Mouse (Mus musculus): ENCODE measurements at regions not wholly inside any gene's neighbourhood (a gene's known extent, or its start where the extent isn't known, plus 50 kb on each side); places are given as distances from the start of the nearest gene placed in this dataset.
A peak's percentile ranks its signal among the peaks of the same experiment; 100 is the strongest.
"Not testable (repeated sequence)": the region's sequence is repeated elsewhere in the genome, so short reads cannot be mapped to it uniquely, and the experiment has no call there.

GRCm38 (mm10) chr5:82024126-82024525 is 1004.2 kb downstream of the Adgrl3 start:
- no peaks in the 10 kb centered on the region for H3K4me1 ChIP-seq (ENCODE audit: control insufficient read depth, insufficient read depth)
- TF ChIP-seq CTCF (IDR thresholded peaks at IDR 0.05; ENCODE audit: low read depth) (no peak), EP300 (IDR thresholded peaks at IDR 0.05; ENCODE audit: low read depth) (no peak)
- no peaks in the 10 kb centered on the region for H3K36me3 ChIP-seq (replicated peaks; ENCODE audit: control insufficient read depth, insufficient read depth, low read length)
- no peak overlapping the region for H3K4me3 ChIP-seq (ENCODE audit: low read depth, low read length)
- ATAC-seq (ENCODE audit: insufficient read depth, low read depth) (no peak), DNase-seq (ENCODE audit: low spot score) (no peak)
- WGBS = 62% methylated on average over 4 of the region's 4 CpGs
- no peak overlapping the region for H3K4me2 ChIP-seq (ENCODE audit: low read depth, low read length)
- no peak overlapping the region for H3K9ac ChIP-seq (replicated peaks; ENCODE audit: low read depth, low read length)
- no peaks in the 10 kb centered on the region for H3K9me3 ChIP-seq (replicated peaks; ENCODE audit: control insufficient read depth, low read length)
- no peak overlapping the region for H3K27ac ChIP-seq (ENCODE audit: low read depth)
- no peaks in the 10 kb centered on the region for H3K27me3 ChIP-seq (ENCODE audit: control insufficient read depth, insufficient read depth, low read length)

GRCm38 (mm10) chr5:82034776-82035175 is 1014.8 kb downstream of the Adgrl3 start:
- no peak overlapping the region for H3K4me3 ChIP-seq (ENCODE audit: low read depth, low read length)
- DNase-seq (ENCODE audit: low spot score) = no peak
- ATAC-seq (ENCODE audit: insufficient read depth, low read depth) = no peak

GRCm38 (mm10) chr5:82046106-82046505 is 1026.2 kb downstream of the Adgrl3 start:
- no peak overlapping the region for H3K4me3 ChIP-seq (ENCODE audit: low read depth, low read length)
- no peak overlapping the region for H3K4me2 ChIP-seq (ENCODE audit: low read depth, low read length)
- 64% methylated on average over 2 of the region's 2 CpGs for WGBS
- DNase-seq (ENCODE audit: low spot score) (no peak), ATAC-seq (ENCODE audit: insufficient read depth, low read depth) (no peak)
- TF ChIP-seq EP300 (IDR thresholded peaks at IDR 0.05; ENCODE audit: low read depth) (no peak), CTCF (IDR thresholded peaks at IDR 0.05; ENCODE audit: low read depth) (no peak)
- H3K9me3 ChIP-seq (replicated peaks; ENCODE audit: control insufficient read depth, low read length) = no peaks in the 10 kb centered on the region
- H3K4me1 ChIP-seq (ENCODE audit: control insufficient read depth, insufficient read depth) = no peaks in the 10 kb centered on the region
- H3K27me3 ChIP-seq (ENCODE audit: control insufficient read depth, insufficient read depth, low read length) = no peaks in the 10 kb centered on the region
- no peaks in the 10 kb centered on the region for H3K36me3 ChIP-seq (replicated peaks; ENCODE audit: control insufficient read depth, insufficient read depth, low read length)
- H3K27ac ChIP-seq (ENCODE audit: low read depth) = no peak overlapping the region
- H3K9ac ChIP-seq (replicated peaks; ENCODE audit: low read depth, low read length) = no peak overlapping the region

More at GRCm38 (mm10) chr5:82034776-82035175, 1014.8 kb downstream of the Adgrl3 start:
- Histone ChIP-seq H3K27me3 (ENCODE audit: control insufficient read depth, insufficient read depth, low read length) (no peaks in the 10 kb centered on the region), H3K9ac (replicated peaks; ENCODE audit: low read depth, low read length) (no peak overlapping the region), H3K9me3 (replicated peaks; ENCODE audit: control insufficient read depth, low read length) (no peaks in the 10 kb centered on the region), H3K27ac (ENCODE audit: low read depth) (no peak overlapping the region), H3K4me2 (ENCODE audit: low read depth, low read length) (no peak overlapping the region), H3K36me3 (replicated peaks; ENCODE audit: control insufficient read depth, insufficient read depth, low read length) (no peaks in the 10 kb centered on the region), H3K4me1 (ENCODE audit: control insufficient read depth, insufficient read depth) (no peaks in the 10 kb centered on the region)
- TF ChIP-seq EP300 (IDR thresholded peaks at IDR 0.05; ENCODE audit: low read depth) (no peak), CTCF (IDR thresholded peaks at IDR 0.05; ENCODE audit: low read depth) (no peak)
- 71% methylated on average over 7 of the region's 7 CpGs for WGBS

DNA sequence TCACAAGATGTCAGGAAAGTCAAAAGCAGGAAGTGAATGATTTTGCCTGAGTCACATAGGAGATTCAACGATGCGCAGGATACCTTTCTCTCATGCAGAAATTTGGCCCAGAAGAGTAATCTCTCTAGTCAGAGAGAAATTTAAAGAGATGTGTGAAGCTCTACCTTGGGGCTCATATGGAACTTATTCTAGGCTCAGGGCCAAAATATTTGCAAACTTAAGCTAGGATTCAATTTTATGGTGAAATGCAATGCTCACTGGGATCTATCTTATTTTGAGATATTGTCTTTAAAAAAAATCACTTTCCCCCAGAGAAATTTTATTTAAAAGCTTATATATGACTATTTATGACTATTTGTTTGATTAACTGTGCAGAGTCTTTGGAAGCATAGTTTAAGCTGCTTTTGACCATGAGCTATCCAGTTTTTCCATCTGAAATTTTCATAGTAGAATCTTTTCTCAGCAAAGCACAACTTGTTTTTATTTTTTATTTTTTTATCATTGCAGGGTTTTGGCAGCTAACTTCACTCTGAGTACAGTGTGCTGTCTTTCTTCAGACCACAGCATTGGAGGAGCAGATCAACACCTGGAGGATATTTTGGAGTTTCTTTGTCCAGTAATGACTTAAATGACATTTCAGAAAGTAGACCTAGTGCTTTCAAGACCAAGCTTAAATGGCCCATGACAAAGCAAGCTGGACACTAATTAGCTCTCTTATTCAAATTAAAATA is 1039.3 kb downstream of the Adgrl3 start:
- no peaks in the 10 kb centered on the region for H3K27me3 ChIP-seq (ENCODE audit: control insufficient read depth, insufficient read depth, low read length)
- no peaks in the 10 kb centered on the region for H3K36me3 ChIP-seq (replicated peaks; ENCODE audit: control insufficient read depth, insufficient read depth, low read length)
- H3K27ac ChIP-seq (ENCODE audit: low read depth) = no peak overlapping the region
- 84% methylated on average over 2 of the region's 2 CpGs for WGBS
- H3K9me3 ChIP-seq (replicated peaks; ENCODE audit: control insufficient read depth, low read length) = no peaks in the 10 kb centered on the region
- no peak for DNase-seq (ENCODE audit: low spot score)
- no peak overlapping the region for H3K4me2 ChIP-seq (ENCODE audit: low read depth, low read length)
- no peak for ATAC-seq (ENCODE audit: insufficient read depth, low read depth)
- TF ChIP-seq CTCF (IDR thresholded peaks at IDR 0.05; ENCODE audit: low read depth) = no peak
- TF ChIP-seq EP300 (IDR thresholded peaks at IDR 0.05; ENCODE audit: low read depth) = no peak
- no peak overlapping the region for H3K4me3 ChIP-seq (ENCODE audit: low read depth, low read length)
- H3K4me1 ChIP-seq (ENCODE audit: control insufficient read depth, insufficient read depth) = no peaks in the 10 kb centered on the region
- H3K9ac ChIP-seq (replicated peaks; ENCODE audit: low read depth, low read length) = no peak overlapping the region

GRCm38 (mm10) chr5:82060679-82061078 is 1040.7 kb downstream of the Adgrl3 start:
- no peaks in the 10 kb centered on the region for H3K36me3 ChIP-seq (replicated peaks; ENCODE audit: control insufficient read depth, insufficient read depth, low read length)
- H3K27me3 ChIP-seq (ENCODE audit: control insufficient read depth, insufficient read depth, low read length) = no peaks in the 10 kb centered on the region
- no peak overlapping the region for H3K27ac ChIP-seq (ENCODE audit: low read depth)
- no peak overlapping the region for H3K4me3 ChIP-seq (ENCODE audit: low read depth, low read length)
- no peaks in the 10 kb centered on the region for H3K4me1 ChIP-seq (ENCODE audit: control insufficient read depth, insufficient read depth)
- H3K9ac ChIP-seq (replicated peaks; ENCODE audit: low read depth, low read length) = no peak overlapping the region
- no peak for ATAC-seq (ENCODE audit: insufficient read depth, low read depth)
- TF ChIP-seq EP300 (IDR thresholded peaks at IDR 0.05; ENCODE audit: low read depth) (no peak), CTCF (IDR thresholded peaks at IDR 0.05; ENCODE audit: low read depth) (peak; percentile 26; the same call in 1 of the 2 replicates)
- no peaks in the 10 kb centered on the region for H3K9me3 ChIP-seq (replicated peaks; ENCODE audit: control insufficient read depth, low read length)
- no peak overlapping the region for H3K4me2 ChIP-seq (ENCODE audit: low read depth, low read length)
- WGBS = 32% methylated on average over 1 of the region's 1 CpGs
- no peak for DNase-seq (ENCODE audit: low spot score)

DNA sequence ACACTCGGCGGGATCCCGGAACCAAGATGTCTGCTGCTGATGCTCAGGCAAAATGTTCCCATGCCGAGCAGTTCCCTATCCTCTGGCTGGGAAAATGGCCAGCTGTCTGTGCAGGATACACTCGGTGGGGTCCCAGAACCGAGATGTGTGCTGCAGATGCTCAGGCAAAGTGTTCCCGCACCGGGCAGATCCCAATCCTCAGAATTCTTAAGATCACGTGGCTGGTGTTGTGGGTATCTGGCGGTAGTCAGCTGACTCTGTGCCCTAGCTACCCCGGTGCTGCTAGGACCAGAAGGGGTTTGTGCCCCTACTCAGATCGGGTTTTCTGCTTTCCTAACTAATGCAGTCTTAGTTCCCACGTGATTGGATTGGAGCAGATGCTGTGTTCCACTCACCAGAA is 1049.3 kb downstream of the Adgrl3 start:
- 83% methylated on average over 13 of the region's 13 CpGs for WGBS
- not testable (repeated sequence) for H3K27ac ChIP-seq (ENCODE audit: low read depth); H3K9me3 ChIP-seq (replicated peaks; ENCODE audit: control insufficient read depth, low read length); ATAC-seq (ENCODE audit: insufficient read depth, low read depth); H3K4me2 ChIP-seq (ENCODE audit: low read depth, low read length); H3K9ac ChIP-seq (replicated peaks; ENCODE audit: low read depth, low read length); H3K27me3 ChIP-seq (ENCODE audit: control insufficient read depth, insufficient read depth, low read length); H3K4me1 ChIP-seq (ENCODE audit: control insufficient read depth, insufficient read depth); H3K36me3 ChIP-seq (replicated peaks; ENCODE audit: control insufficient read depth, insufficient read depth, low read length); DNase-seq (ENCODE audit: low spot score); H3K4me3 ChIP-seq (ENCODE audit: low read depth, low read length)
